8 mouse cellular contexts compared by ENCODE assay signal in genomic region chr4:63459141-63459789, GRCm38 (mm10). TPM values are rescaled to one million over a fixed set of nuclear protein-coding genes. Genes with fewer than 3 reads are reported as not detected.
DNase-seq lines count a peak whose midpoint lies in the region; ATAC-seq and TF ChIP-seq lines count a peak whose summit lies in the region.

No protein-coding gene starts in this region.

- DNase-seq in lung, postnatal 0 days (ENCODE audit: low spot score) = no peak
- no peak for DNase-seq in lung, adult 2 months
- peak; percentile 32 to 37 for DNase-seq in layer of hippocampus, postnatal 14 days (ENCODE audit: low spot score in 2 of 2)
- DNase-seq in retina, postnatal 1 day = peak; percentile 68
- DNase-seq in thymus, postnatal 0 days (ENCODE audit: low spot score) = no peak
- DNase-seq in adrenal gland, postnatal 4 days (ENCODE audit: low spot score in 2 of 2) = no peak

- no peak overlapping the region for H3K4me3 ChIP-seq in lung, postnatal 0 days (ENCODE audit: low read depth, low read length)
- H3K4me3 ChIP-seq in lung, adult 2 months (replicated peaks; ENCODE audit: extremely low read depth, low read depth, low read length) = no peak overlapping the region
- H3K4me3 ChIP-seq in embryonic facial prominence, embryonic 15.5 days (replicated peaks) = no peak overlapping the region

- TF ChIP-seq CTCF in lung, postnatal 0 days (IDR thresholded peaks at IDR 0.05) = no peak
- TF ChIP-seq CTCF in lung, adult 2 months (IDR thresholded peaks at IDR 0.05; ENCODE audit: insufficient read depth, low read length) = no peak

- no peak for TF ChIP-seq POLR2A in lung, adult 2 months (IDR thresholded peaks at IDR 0.05; ENCODE audit: borderline replicate concordance, extremely low read depth, low read depth, low read length)

- 42% methylated on average over 16 of the region's 16 CpGs for WGBS in lung, postnatal 0 days
- WGBS in lung, adult 2 months = 52% methylated on average over 16 of the region's 16 CpGs
- 18% methylated on average over 16 of the region's 16 CpGs for WGBS in embryonic facial prominence, embryonic 15.5 days

- no peak overlapping the region for H3K4me2 ChIP-seq in lung, postnatal 0 days (replicated peaks; ENCODE audit: low read depth, low read length)
- peak overlapping the region; percentile 29; the same call in 1 of the 2 replicates for H3K4me2 ChIP-seq in embryonic facial prominence, embryonic 15.5 days (replicated peaks)

- no peak overlapping the region for H3K27ac ChIP-seq in lung, postnatal 0 days (ENCODE audit: low read length)
- no peak overlapping the region for H3K27ac ChIP-seq in embryonic facial prominence, embryonic 15.5 days (replicated peaks)

- H3K9me3 ChIP-seq in lung, postnatal 0 days (ENCODE audit: low read length) = no peaks in the 10 kb centered on the region
- H3K9me3 ChIP-seq in embryonic facial prominence, embryonic 15.5 days (replicated peaks) = no peaks in the 10 kb centered on the region

- H3K4me1 ChIP-seq in lung, postnatal 0 days (ENCODE audit: insufficient read depth, low read depth, low read length) = no peaks in the 10 kb centered on the region
- H3K4me1 ChIP-seq in lung, adult 2 months (ENCODE audit: control insufficient read depth, insufficient read depth, low read length) = no peaks in the 10 kb centered on the region
- H3K4me1 ChIP-seq in embryonic facial prominence, embryonic 15.5 days = peaks cover 16% of the 10 kb centered on the region

- TF ChIP-seq EP300 in lung, postnatal 0 days (IDR thresholded peaks at IDR 0.05) = no peak

- no peaks in the 10 kb centered on the region for H3K27me3 ChIP-seq in lung, postnatal 0 days (replicated peaks; ENCODE audit: insufficient read depth, low read length)
- no peaks in the 10 kb centered on the region for H3K27me3 ChIP-seq in embryonic facial prominence, embryonic 15.5 days

- no peaks in the 10 kb centered on the region for H3K36me3 ChIP-seq in lung, postnatal 0 days (ENCODE audit: insufficient read depth, low read length)
- H3K36me3 ChIP-seq in embryonic facial prominence, embryonic 15.5 days = no peaks in the 10 kb centered on the region

- no peak overlapping the region for H3K9ac ChIP-seq in lung, postnatal 0 days (replicated peaks; ENCODE audit: low read depth)
- no peak overlapping the region for H3K9ac ChIP-seq in embryonic facial prominence, embryonic 15.5 days

- ATAC-seq in lung, postnatal 0 days = peak; percentile 32; the same call in 1 of the 2 replicates
- no peak for ATAC-seq in embryonic facial prominence, embryonic 15.5 days (ENCODE audit: insufficient number of reproducible peaks, low FRiP score, low TSS enrichment, low read depth)
- ATAC-seq in granulocyte monocyte progenitor cell, adult 5-6 weeks (replicated peaks; ENCODE audit: poor library complexity, severe bottlenecking) = no peak

RNA-seq across cellular contexts. Expression of gene Whrn, which starts 36.5 kb away (rescaled TPM):
- polyA plus RNA-seq in lung, postnatal 0 days (2015; fragmentation: Nextera tagmentation; extraction: Ambion mirVana) = 1.7 and 1.9 TPM in 2 replicates
- polyA plus RNA-seq in lung, adult 2 months (2012; rRNA removed) = 6.4 and 7.8 TPM in 2 replicates
- 4.9 and 5.2 TPM in 2 replicates for polyA plus RNA-seq in embryonic facial prominence, embryonic 15.5 days (2015; fragmentation: Nextera tagmentation; extraction: Ambion mirVana)
- 10 to 100 TPM; 24.9 to 26.6 TPM for total RNA-seq in layer of hippocampus, postnatal 14 days (2021)
- 12.0 and 17.1 TPM in 2 replicates for polyA plus RNA-seq in thymus, postnatal 0 days (2015; fragmentation: Nextera tagmentation; extraction: Ambion mirVana)
- total RNA-seq in granulocyte monocyte progenitor cell, adult 5-6 weeks (2014; fragmentation: Nextera tagmentation) = 1.9 and 3.4 TPM in 2 replicates
- 0.90 and 1.7 TPM in 2 replicates for total RNA-seq in granulocyte monocyte progenitor cell, adult 5-6 weeks (2017)
- total RNA-seq in adrenal gland, postnatal 4 days (2021) = 10 to 100 TPM; 22.6 to 26.4 TPM

RNA-seq across cellular contexts. Expression of gene Akna, which starts 56.1 kb away (rescaled TPM):
- polyA plus RNA-seq in lung, postnatal 0 days (2015; fragmentation: Nextera tagmentation; extraction: Ambion mirVana) = 5.7 and 6.4 TPM in 2 replicates
- polyA plus RNA-seq in lung, adult 2 months (2012; rRNA removed) = 22.2 and 22.7 TPM in 2 replicates
- 7.5 and 9.6 TPM in 2 replicates for polyA plus RNA-seq in embryonic facial prominence, embryonic 15.5 days (2015; fragmentation: Nextera tagmentation; extraction: Ambion mirVana)
- total RNA-seq in layer of hippocampus, postnatal 14 days (2021) = 1 to 10 TPM; 4.4 to 4.6 TPM
- polyA plus RNA-seq in thymus, postnatal 0 days (2015; fragmentation: Nextera tagmentation; extraction: Ambion mirVana) = 20.6 and 25.9 TPM in 2 replicates
- 32.9 and 33.6 TPM in 2 replicates for total RNA-seq in granulocyte monocyte progenitor cell, adult 5-6 weeks (2014; fragmentation: Nextera tagmentation)
- total RNA-seq in granulocyte monocyte progenitor cell, adult 5-6 weeks (2017) = 9.7 and 13.6 TPM in 2 replicates
- 1 to 10 TPM; 7.8 to 9.1 TPM for total RNA-seq in adrenal gland, postnatal 4 days (2021)

Comparison
In these comparisons a context has a peak if more than half of its experiments do, and no peak if none do; other contexts are left out.
1. DNase-seq: peak in layer of hippocampus, postnatal 14 days (2 of 2) and retina, postnatal 1 day (single experiment); none in lung, postnatal 0 days (single experiment), lung, adult 2 months (single experiment), thymus, postnatal 0 days (single experiment) and adrenal gland, postnatal 4 days (0 of 2).